Mouse (Mus musculus): ENCODE measurements around the gene Bfsp2.

DNA sequence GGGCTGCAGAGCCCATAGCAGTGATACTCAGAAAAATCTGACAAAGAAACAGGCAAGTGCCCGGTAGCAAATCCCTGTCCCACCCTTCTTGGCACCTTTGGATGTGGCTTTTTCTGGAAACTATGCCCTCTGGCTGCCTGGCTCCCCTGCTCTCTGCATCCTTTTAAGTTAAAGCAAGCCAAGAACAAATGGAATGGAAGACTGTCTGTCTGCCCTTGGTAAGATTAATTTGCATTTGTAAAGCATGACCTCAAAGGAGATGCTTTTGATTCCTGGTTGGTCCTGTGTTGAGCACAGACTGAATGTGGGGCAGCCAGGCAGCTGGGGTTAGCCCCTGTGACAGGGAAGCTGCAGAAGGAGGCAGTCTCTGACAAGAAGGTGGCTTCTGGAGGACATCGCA, 33.7 kb upstream of the Bfsp2 start:
- TF ChIP-seq MAFK (IDR thresholded peaks at IDR 0.05; ENCODE audit: insufficient read depth, low read depth, low read length) (no peak), ZNF384 (IDR thresholded peaks at IDR 0.05; ENCODE audit: low read depth, low read length) (no peak)

Data from ES-E14 (cell line).